Mouse (Mus musculus) monocyte, adult 2 months (primary cell): ENCODE results near the gene Tmco4.

Source experiments
- DNase-seq, 2 experiments: peaks; one replicate each; pipeline ENCODE4 v3.0.0; 2022; ENCODE audit warnings: low spot score in 2 of 2, low read depth in 1 of 2

Gene Tmco4

GRCm38 (mm10) chr4:139054300-139054923, 81.7 kb downstream of the Tmco4 start:
- DNase-seq = no peak

GRCm38 (mm10) chr4:139055336-139055735, 82.6 kb downstream of the Tmco4 start:
- DNase-seq = no peak

- no peak for DNase-seq
Measured at GRCm38 (mm10) chr4:139055744-139056143, 83.1 kb downstream of the Tmco4 start.

GRCm38 (mm10) chr4:139057291-139057690, 84.6 kb downstream of the Tmco4 start:
- no peak for DNase-seq

- DNase-seq = no peak
Measured at GRCm38 (mm10) chr4:139058029-139058428, 85.3 kb downstream of the Tmco4 start.

- no peak for DNase-seq
Measured at GRCm38 (mm10) chr4:139059569-139059968, 86.9 kb downstream of the Tmco4 start.

- DNase-seq = no peak
Measured at GRCm38 (mm10) chr4:139064831-139065230, 92.1 kb downstream of the Tmco4 start.

- no peak for DNase-seq
Measured at GRCm38 (mm10) chr4:139068287-139068686, 95.6 kb downstream of the Tmco4 start.

GRCm38 (mm10) chr4:139074060-139074459, 101.4 kb downstream of the Tmco4 start:
- no peak for DNase-seq

- DNase-seq = no peak
Measured at GRCm38 (mm10) chr4:139075041-139075711, 102.5 kb downstream of the Tmco4 start, which contains the start of gene Htr6. TSS of gene Htr6 (minus strand) at chr4:139075570.

GRCm38 (mm10) chr4:139075915-139076314, 103.2 kb downstream of the Tmco4 start:
- DNase-seq = no peak

GRCm38 (mm10) chr4:139078313-139078712, 105.6 kb downstream of the Tmco4 start:
- no peak for DNase-seq

- no peak for DNase-seq
Measured at GRCm38 (mm10) chr4:139078726-139079125, 106.0 kb downstream of the Tmco4 start.

GRCm38 (mm10) chr4:139079439-139079838, 106.8 kb downstream of the Tmco4 start:
- no peak for DNase-seq

- no peak for DNase-seq
Measured at GRCm38 (mm10) chr4:139080259-139080658, 107.6 kb downstream of the Tmco4 start.

- DNase-seq = no peak
Measured at GRCm38 (mm10) chr4:139081270-139081931, 108.7 kb downstream of the Tmco4 start.

GRCm38 (mm10) chr4:139082790-139083564, 110.3 kb downstream of the Tmco4 start:
- DNase-seq = no peak

GRCm38 (mm10) chr4:139085337-139085736, 112.6 kb downstream of the Tmco4 start:
- no peak for DNase-seq

GRCm38 (mm10) chr4:139086037-139086436, 113.3 kb downstream of the Tmco4 start:
- DNase-seq = peak; percentile 20 to 68

- no peak for DNase-seq
Measured at GRCm38 (mm10) chr4:139086984-139087383, 114.3 kb downstream of the Tmco4 start.

- no peak for DNase-seq
Measured at GRCm38 (mm10) chr4:139088982-139089671, 116.4 kb downstream of the Tmco4 start.
